Mouse (Mus musculus) heart, postnatal 14 days (tissue): ENCODE data around the gene Nol12. TPM values are rescaled to one million over a fixed set of nuclear protein-coding genes. Genes with fewer than 3 reads are reported as not detected.

Experiments
- DNase-seq, 2 experiments: peaks; one replicate each; pipeline ENCODE4 v3.0.0; 2021 to 2022
- intact Hi-C: fragments of 180-260 bp; cut with DNase I; formaldehyde crosslinking; loops from one replicate; pipeline ENCODE4 v1.15.1; 2025
- long read RNA-seq, 2 experiments: library from polyadenylated mRNA; stranded (forward); transcript quantifications; one replicate each; pipeline ENCODE4 v2.0.0; 2021
- total RNA-seq, 2 experiments: library from RNA; stranded (reverse); gene quantifications; 2 replicates each; pipeline ENCODE4 v1.2.3; 2021

Nol12 gene
- 10 to 100 TPM; 13.6 to 14.3 TPM for total RNA-seq
- long read RNA-seq, experiment 1, transcript Nol12-203 (6 exons, 3,721 nt): major isoform, 13 of 20 reads
- long read RNA-seq, experiment 1, partial matches to known transcripts: 2 of 20 reads
- long read RNA-seq, experiment 1, other reads (novel, unspliced or antisense): 5 of 20 reads
- long read RNA-seq, experiment 2, transcript Nol12-203 (6 exons, 3,721 nt): major isoform, 18 of 19 reads
- long read RNA-seq, experiment 2, partial matches to known transcripts: 0 of 19 reads
- long read RNA-seq, experiment 2, other reads (novel, unspliced or antisense): 1 of 19 reads

DNA sequence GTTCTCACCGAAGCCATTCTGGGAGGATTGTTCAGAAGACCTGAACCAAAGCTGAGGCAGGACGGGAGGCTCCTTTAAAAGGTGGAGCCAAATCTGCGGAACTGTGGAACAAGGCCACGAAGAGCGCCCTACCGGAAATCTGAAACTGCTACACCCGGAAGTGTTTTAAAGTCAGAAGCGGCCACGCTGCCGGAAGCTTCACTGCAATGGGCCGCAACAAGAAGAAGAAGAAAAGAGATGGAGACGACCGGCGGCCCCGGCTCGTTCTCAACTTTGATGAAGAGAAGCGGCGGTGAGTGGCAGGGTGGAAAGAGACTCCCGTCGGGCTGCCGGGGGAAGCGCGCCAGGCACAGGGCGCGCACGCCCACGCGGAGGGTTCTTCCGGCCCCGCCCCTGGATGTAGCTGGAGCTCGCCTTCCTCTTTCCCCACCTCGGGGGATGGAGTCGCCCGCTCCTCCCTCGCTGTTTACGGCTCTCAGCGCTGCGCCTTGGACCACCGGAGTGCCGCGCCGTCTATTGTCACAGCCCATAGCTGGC, at the start of gene Nol12:
Nol12 (plus strand) TSS at position 150 of the 537 bp plus-strand sequence.
- intact Hi-C loops: no loop called here

GRCm38 (mm10) chr15:78889401-78889853, 45.3 kb upstream of the Nol12 start:
- no peak for DNase-seq
- intact Hi-C loops: no loop called here

More for the DNA sequence above, at the start of gene Nol12:
- DNase-seq: peak; percentile 82 to 88

GRCm38 (mm10) chr15:78892440-78892839, 42.3 kb upstream of the Nol12 start:
- intact Hi-C loops: no loop called here

DNA sequence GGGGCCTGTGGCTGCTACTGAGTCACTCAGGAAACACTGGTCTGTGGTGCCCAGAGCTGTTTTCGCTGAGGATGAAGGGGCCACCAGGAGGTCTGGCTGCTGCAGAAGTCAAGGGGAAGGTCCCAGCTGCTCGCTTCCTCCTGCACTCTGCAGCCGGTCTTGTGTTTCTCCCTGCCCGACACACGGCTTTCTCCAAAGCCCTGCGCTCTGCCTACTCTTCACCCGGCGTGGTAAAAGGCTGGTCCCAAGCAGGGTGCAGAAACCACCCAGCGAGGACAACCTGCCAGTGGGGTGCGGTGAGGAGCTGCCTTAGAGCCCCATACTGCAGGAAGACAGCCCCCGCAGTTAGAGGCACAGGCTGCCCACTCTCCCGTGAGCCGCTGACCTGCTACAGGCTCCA, 40.0 kb upstream of the Nol12 start:
- no peak for DNase-seq
- intact Hi-C loops: no loop called here

More at GRCm38 (mm10) chr15:78892440-78892839, 42.3 kb upstream of the Nol12 start:
- DNase-seq: no peak

DNA sequence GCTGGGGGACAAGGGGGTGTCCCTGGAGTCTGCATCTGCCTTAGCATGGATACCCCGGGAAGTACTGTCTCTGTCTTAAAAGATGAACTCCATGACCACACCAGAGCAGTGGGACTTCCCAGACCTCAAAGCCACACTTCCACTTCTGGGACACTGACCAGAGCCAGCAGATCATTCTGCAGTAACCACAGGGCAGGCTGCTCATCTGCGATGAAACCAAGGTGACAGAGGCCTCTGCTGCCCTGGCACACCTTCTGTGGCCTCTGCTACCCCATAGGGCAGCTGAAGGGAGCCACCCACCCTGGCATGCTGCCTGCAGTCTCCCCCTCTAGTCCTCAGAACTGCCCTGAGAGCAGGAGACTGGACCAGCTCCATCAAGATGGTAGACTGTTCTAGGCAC, 39.0 kb upstream of the Nol12 start:
- intact Hi-C loops: no loop called here
- no peak for DNase-seq

GRCm38 (mm10) chr15:78896149-78896548, 38.6 kb upstream of the Nol12 start:
- intact Hi-C loops: no loop called here
- no peak for DNase-seq

- DNase-seq: no peak
- intact Hi-C loops: no loop called here
These were observed 37.2 kb upstream of the Nol12 start for GRCm38 (mm10) chr15:78897488-78897887.

DNA sequence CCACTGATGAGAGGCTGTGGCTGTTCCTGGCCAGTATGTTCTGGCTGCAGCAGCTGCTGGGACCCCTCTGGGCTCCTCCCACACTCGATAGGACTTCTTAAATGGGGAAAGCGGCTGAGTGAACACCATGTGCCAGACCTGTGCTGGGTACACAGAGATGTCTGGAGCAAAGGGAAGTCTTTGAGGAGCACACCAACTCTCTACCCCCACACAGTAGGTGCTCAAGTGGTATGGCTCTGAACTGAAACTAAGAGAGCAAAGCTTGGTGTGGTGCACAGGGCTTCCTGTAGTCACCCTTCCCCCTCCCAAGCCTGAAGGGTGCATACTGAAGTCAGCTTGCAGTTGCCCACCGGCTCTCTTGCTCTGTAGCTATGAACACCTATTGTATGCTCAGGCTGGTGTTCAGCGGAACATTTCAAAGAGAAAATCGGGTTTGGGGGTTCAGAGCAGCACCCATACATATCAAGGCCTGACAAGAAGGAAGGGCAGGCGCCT, 36.2 kb upstream of the Nol12 start:
- intact Hi-C loops: no loop called here
- no peak for DNase-seq

- intact Hi-C loops: no loop called here
- DNase-seq: no peak
These were observed 35.4 kb upstream of the Nol12 start, which contains the start of gene Gm49510 for GRCm38 (mm10) chr15:78899409-78899739. Gene Gm49510 (plus strand): TSS chr15:78899667.

DNA sequence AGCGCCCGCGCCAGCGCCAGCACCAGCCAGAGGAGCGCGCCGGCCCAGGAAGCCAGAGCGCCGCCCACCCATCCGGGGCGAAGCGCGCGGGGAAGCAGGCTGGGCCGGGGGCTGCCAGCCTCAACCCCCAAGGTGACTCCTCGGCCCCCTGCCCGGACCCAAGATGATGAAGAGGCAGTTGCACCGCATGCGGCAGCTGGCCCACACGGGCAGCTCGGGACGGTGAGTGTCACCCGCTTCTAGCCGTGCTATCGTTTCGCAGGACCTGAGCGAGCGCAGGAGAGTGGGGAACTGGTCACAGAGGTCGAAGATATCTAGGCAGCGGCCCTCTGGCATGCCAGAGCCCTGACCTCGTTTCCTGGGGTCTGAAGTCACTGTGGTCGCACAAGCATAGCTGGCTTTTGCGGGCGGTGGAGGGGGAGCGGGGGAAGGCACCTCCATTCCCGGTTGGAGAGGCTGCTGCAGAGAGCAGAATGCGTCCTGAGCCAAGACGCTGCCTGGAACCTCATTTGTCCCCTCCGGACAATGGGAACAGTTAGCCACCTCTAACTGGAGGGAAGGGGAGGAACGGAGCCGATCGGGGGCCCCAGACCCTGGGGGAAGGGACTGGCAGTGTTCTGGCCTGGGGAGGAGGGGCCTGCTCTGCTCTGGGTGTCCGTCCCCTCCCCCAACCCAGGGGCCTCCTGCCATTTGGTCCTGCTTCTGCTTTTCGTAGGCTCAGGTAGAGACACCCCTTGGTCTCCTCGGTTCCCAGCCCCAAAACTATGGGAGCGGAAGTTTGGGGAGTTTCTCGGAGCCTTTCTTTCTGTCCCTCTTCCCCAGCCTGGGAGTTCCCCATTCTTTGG, 34.8 kb upstream of the Nol12 start, which contains the start of gene Sh3bp1:
Sh3bp1 (plus strand) TSS at position 29 of the 845 bp plus-strand sequence.
- DNase-seq: peak; percentile 76 to 77
- intact Hi-C loops: no loop called here

DNA sequence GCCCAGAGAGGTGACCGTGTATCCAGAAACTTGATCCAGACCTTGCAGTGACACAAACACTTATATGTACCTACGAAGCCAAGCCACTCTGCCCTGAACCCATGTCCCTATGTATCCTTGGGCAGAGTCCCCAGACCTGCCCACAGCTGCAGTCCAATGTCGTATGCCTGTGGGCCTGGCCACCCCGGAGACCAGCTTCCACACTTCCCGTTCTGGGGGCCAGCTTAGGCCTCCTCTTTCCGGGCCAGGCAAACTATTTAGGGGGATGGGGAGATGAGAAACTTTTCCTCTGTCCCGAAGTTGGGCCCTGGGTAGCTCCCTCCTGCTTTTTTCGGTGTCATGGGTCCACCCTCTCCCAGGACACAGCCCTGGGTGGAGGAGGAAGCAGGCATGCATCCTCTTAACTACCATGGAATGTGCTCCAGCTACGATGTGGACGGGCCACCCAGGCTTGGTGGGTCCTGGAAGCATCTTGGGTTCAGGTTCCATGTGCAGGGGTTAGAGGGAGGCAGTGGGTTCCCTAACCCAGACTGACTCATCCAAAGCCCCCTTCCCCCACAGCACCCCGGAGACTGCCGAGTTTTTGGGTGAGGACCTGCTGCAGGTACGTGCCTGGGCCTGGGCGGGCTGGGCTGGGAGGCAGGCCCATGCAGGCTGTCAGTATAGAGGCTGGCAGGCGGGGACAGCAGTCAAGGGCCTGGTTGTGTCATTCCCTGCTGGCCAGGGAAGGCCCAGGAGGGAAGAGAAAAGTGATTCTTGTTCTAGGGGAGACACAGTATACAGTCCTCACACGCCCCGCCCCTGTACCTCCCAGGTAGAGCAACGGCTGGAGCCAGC, 33.9 kb upstream of the Nol12 start:
- DNase-seq: peak in 1 of 2 experiments; percentile 45

GRCm38 (mm10) chr15:78901422-78901789, 33.3 kb upstream of the Nol12 start:
- intact Hi-C loops: no loop called here

More for the DNA sequence above, 33.9 kb upstream of the Nol12 start:
- intact Hi-C loops: no loop called here

DNA sequence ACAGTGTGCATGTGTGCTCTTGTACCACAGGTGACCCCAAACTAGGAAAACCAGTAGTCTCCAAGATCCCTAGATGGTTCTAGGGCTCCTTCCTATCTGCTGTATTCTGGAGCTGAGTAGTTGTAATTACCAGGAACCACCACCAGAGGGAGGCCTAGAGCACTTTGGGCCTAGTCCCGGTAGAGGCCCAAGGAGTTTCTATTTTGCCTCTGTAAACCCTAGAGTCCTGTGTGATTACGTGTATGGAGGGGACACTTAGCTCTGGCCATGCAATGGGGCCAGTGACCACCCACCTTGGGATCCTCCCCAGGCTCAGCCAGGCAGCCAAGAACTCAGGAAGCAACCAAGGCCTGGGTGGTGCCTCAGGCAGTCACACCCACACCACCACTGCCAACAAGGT, 31.5 kb upstream of the Nol12 start:
- peak; percentile 85 to 91 for DNase-seq
- intact Hi-C loops: no loop called here

More at GRCm38 (mm10) chr15:78901422-78901789, 33.3 kb upstream of the Nol12 start:
- no peak for DNase-seq

- intact Hi-C loops: no loop called here
- no peak for DNase-seq
These were observed 26.3 kb upstream of the Nol12 start for GRCm38 (mm10) chr15:78908399-78908798.

DNA sequence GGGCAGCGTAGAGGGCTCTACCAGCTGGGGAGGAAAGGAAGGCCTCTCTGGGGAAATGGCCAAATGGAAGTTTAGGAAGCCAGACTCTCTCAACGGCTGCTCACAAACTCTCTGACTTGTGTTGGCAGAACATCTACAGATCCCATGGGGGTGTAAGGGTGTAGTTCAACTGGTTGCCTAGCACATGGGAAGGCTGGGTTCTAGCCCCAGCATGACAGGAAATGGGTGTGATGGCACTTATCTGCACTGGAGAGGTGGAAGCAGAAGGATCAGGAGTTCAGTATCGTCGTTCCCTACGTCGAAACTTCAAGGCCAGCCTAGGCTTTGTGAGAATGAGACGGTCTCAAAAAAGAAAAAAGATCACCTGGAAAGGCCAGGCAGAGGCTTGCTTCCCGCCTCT, 25.8 kb upstream of the Nol12 start:
- no peak for DNase-seq
- intact Hi-C loops: no loop called here

DNA sequence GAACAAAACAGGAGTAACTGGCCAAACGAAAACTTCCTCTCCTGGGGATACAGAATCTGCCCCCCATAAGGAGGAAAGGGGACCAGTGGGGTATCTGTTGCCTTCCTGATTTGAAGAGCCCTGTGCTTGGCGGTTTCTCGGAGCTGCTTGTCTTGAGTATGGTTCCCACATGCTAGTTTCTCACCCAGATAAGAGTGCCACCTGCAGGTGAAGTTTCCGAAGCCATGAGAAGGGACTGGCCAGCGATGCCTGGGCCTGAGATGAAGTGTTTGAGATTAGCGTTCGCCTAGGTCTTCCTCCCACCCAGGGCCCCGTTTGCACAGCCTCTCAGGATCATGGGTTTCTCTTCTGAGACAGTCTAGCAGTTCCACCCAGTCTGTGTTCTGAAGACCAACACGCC, 22.7 kb upstream of the Nol12 start:
- intact Hi-C loops: no loop called here
- no peak for DNase-seq

GRCm38 (mm10) chr15:78913632-78914090, 21.1 kb upstream of the Nol12 start, which contains the start of gene Pdxp:
Gene Pdxp (plus strand): TSS chr15:78913919.
- intact Hi-C loops: no loop called here
- peak; percentile 93 for DNase-seq

GRCm38 (mm10) chr15:78914091-78914822, 20.5 kb upstream of the Nol12 start:
- intact Hi-C loops: no loop called here
- DNase-seq: no peak
